Mouse (Mus musculus): Measurements from ENCODE around the gene Smarca5.
A peak's percentile ranks its signal among the peaks of the same experiment; 100 is the strongest.

Gene Smarca5

GRCm38 (mm10) chr8:80739155-80739924 is at the start of gene Smarca5:
Gene Smarca5, minus strand, starts transcription at chr8:80739497.
- DNase-seq = peak; percentile 92 to 97

GRCm38 (mm10) chr8:80784559-80784958 is 45.3 kb upstream of the Smarca5 start:
- DNase-seq = no peak

- no peak for DNase-seq
Measured at GRCm38 (mm10) chr8:80783271-80783670, 44.0 kb upstream of the Smarca5 start.

- DNase-seq = no peak
Measured at GRCm38 (mm10) chr8:80781338-80781737, 42.0 kb upstream of the Smarca5 start.

- no peak for DNase-seq
Measured at GRCm38 (mm10) chr8:80780271-80780670, 41.0 kb upstream of the Smarca5 start.

- no peak for DNase-seq
Measured at GRCm38 (mm10) chr8:80776436-80776835, 37.1 kb upstream of the Smarca5 start.

- DNase-seq = no peak
Measured at GRCm38 (mm10) chr8:80772732-80773460, 33.6 kb upstream of the Smarca5 start.

DNA sequence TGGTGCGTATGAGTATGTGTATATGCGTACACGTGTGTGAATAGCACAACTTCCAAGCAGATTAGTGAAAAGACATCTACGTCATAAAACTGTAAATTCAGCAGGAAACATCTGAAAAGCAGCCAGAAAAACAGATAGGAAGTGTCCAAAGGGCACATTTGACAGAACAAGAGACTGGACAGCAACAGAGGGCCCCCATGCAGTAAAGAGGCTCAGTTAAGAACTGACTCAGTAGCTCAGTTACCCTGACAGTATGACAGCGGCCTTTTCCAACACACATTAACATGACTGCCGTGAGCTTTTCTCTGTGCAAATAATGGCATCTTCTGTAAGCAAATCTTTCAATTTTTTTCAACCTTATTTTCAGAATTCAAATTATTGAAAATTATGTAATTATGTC is 29.2 kb upstream of the Smarca5 start:
- no peak for DNase-seq

DNA sequence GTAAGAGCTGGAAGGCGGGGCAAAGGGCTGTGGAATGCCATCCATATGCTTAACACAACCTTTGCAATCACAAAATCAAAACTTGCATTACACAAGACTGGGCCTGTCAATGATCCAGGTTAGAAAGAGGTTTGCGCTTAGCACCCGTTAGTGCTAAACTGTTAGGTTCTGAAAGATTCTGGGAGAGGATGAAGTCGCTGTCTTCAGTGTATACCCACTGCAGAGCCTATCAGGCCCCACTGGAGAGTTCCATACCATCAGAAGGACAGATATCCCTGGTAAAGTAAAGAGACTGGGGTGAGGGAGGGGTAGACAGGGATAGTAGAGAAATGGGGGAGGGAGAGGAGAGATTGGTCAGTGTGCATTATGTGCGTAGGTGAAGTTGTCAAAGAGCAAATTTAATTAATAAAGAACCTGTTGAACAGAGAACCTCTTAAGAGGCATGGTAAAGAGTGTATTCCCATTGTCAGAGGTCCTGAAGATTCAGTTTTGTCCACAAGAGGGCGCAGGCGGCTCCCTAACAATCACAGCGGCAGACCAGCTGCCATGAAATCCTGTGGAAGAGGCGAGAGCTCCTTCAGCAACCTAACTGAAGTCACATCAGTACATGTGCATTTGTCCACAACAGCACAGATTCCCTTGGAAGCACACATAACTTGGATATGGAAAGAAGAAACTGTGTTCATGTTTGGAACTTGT is 13.9 kb upstream of the Smarca5 start:
- DNase-seq = peak; percentile 32 to 71

DNA sequence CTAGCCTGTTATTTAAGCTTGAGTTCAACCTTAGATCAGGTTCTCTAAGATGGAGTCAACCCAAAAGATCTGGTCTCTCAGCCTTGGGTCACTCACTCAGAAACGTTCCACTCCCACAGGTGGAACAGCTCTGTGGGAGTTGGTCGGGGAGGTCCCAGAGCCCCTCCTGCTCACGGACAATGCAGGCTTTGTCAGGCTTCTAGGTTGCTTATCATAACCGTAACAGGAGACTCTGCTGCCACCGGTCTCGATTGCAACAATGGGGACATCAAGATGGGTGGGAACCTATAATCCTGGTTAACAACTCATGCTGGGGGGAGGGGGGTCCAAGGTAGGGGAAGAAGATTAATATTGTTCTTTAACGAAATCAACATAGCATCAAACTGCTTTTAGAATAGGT is 13.1 kb upstream of the Smarca5 start:
- DNase-seq = no peak

DNA sequence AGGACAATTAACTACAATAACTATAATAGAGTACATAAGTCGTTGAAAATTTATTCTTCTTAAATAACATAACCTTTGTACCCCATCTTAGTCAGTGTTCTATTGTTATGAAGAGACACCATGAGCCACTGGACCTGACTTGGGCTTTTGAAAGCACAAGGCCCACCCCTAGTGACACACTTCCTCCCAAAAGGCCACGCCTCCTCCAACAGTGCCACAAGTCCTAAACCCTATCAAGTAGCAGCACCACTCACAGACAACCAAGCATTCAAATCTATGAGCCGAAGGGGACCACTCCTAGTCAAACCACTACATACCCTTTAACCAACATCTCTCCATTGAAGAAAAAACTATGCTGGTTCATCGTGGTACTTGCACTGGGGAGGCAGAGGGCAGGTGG is 9.8 kb upstream of the Smarca5 start:
- DNase-seq = no peak

GRCm38 (mm10) chr8:80739932-80740331 is 635 bp upstream of the Smarca5 start:
- DNase-seq = no peak

DNA sequence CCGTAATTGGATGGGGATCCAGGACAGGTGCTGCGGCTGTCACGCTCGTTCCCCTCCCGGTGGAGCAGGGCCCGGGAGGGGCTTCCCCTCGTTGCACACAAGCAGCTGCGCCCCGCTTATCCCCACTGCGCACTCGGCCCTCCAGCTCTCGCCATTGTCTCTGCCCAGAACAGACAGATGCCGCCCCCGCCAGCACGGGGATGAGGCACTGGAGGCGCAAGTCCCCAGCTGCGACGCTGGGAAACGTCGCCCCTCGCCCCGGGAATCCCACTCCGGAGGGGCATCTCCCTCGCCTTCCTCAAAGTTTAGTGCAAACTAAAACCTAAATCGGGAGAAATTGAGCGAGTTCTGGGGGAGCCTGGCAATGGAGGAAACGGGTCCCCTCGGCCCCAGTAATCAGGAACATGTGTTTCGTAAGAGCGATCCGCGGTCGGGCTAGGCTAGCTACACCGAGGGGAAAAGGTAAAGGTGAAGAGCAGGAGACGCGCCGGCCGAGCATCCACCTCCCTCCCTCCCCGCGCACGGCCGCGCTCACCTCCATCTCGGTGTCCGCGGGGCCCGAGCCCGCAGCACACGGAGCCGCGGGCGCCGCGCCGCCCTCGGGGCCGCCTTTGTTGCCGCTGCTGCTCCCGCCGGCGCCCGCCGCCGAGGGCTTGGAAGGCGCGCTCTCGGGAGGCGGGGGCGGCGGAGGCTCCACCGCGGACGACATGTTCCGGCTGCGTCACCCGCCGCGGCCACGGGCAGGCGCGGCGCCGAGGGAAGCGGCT is 726 bp downstream of the Smarca5 start:
- peak; percentile 35 to 42 for DNase-seq

DNA sequence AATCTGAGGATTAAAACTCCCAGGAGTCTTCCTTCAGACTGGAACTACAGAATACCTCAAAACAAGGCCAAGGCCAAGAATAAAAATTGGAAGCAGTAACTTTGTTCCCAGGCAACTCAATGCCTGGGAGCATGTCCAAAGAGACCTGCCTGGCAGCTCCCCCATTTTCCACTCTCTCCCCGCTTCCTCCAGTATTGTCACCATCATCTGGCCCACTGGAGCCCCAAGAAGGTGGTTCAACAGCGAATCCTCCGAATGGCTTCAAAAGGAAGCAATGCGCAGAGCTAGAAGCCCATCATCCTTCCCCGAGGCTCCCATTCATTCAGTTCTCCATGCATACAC is 1.3 kb downstream of the Smarca5 start:
- no peak for DNase-seq

DNA sequence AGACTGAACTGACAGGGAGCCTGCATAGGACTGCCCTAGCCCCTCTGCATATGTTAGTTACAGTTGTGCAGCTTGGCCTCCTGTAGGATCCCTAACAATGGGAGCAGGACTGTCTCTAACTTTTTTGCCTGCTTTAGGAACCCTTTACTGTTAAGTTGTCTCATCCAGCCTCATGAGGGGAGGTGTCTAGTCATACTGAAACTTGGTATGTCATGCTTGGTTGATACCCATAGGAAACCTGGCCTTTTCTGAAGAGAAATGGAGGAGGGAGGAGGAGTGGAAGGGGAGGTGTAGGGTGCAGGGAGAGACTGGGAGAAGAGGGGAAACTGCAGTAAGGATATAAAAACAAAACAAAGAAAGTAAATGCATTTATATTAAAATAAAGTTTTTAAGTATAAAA is 7.0 kb downstream of the Smarca5 start:
- DNase-seq = no peak

DNA sequence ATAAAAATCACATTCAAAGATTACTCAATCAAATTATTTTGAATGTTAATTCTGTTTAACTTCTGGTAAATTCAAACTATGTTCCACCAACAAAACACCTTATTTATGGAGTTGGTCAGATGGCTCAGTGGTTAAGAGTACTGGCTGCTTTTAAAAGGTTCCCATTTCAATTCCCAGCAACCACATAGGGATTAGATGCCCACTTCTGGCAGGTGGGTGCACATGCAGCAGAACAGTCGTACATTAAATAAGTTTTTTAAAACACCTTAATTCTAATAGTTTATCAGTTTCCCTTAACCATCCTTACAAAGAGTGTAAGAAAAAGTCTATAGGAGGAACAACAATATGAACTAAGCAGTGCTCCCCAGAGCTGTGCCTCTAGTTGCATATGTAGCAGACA is 24.8 kb downstream of the Smarca5 start:
- no peak for DNase-seq

- DNase-seq = no peak
Measured at GRCm38 (mm10) chr8:80710670-80711400, 28.5 kb downstream of the Smarca5 start.

GRCm38 (mm10) chr8:80688141-80688540 is 51.2 kb downstream of the Smarca5 start:
- peak; percentile 7 to 38 for DNase-seq

GRCm38 (mm10) chr8:80683756-80684335 is 55.5 kb downstream of the Smarca5 start:
- no peak for DNase-seq

GRCm38 (mm10) chr8:80682594-80682993 is 56.7 kb downstream of the Smarca5 start:
- no peak for DNase-seq

- no peak for DNase-seq
Measured at GRCm38 (mm10) chr8:80669277-80669901, 69.9 kb downstream of the Smarca5 start.
